Comparison of ENCODE assay signal across 12 mouse cellular contexts in genomic region chr12:84531906-84532829, GRCm38 (mm10). TPM values are rescaled to one million over a fixed set of nuclear protein-coding genes. Genes with fewer than 3 reads are reported as not detected.
DNase-seq lines count a peak whose midpoint lies in the region; ATAC-seq and TF ChIP-seq lines count a peak whose summit lies in the region.
"Had no signal": no experiment of that assay in that cellular context is flagged by ENCODE, and none has a peak within 500 bp of the region (broad histone marks: within the 10 kb centered on the region; RNA-seq: fewer than 3 reads in every experiment).

No protein-coding gene starts in this region.

- WGBS in hindbrain, embryonic 12.5 days: 34% methylated on average over 13 of the region's 13 CpGs
- 64% methylated on average over 13 of the region's 13 CpGs for WGBS in limb, embryonic 11.5 days

- H3K27me3 ChIP-seq in E14TG2a.4 (ENCODE audit: insufficient read depth, low read length): no peaks in the 10 kb centered on the region
- H3K27me3 ChIP-seq in hindbrain, embryonic 12.5 days: peaks cover 74% of the 10 kb centered on the region
- no peaks in the 10 kb centered on the region for H3K27me3 ChIP-seq in limb, embryonic 11.5 days (ENCODE audit: control insufficient read depth, insufficient read depth, low read length)
- H3K27me3 ChIP-seq: CH12.LX; kidney, embryonic 15.5 days had no signal

- no peak overlapping the region for H3K9ac ChIP-seq in hindbrain, embryonic 12.5 days
- no peak overlapping the region for H3K9ac ChIP-seq in limb, embryonic 11.5 days (ENCODE audit: low read length)
- H3K9ac ChIP-seq: kidney, embryonic 15.5 days had no signal

- no peak for TF ChIP-seq CTCF in E14TG2a.4 (conservative IDR thresholded peaks at IDR 0.05; ENCODE audit: low read length)

- H3K36me3 ChIP-seq in E14TG2a.4 (ENCODE audit: insufficient read depth, low read length): peaks cover 64% of the 10 kb centered on the region
- H3K36me3 ChIP-seq in hindbrain, embryonic 12.5 days: peaks cover 3% of the 10 kb centered on the region; the same call in 1 of the 2 replicates
- H3K36me3 ChIP-seq in limb, embryonic 11.5 days (ENCODE audit: control insufficient read depth, insufficient read depth, low read length): no peaks in the 10 kb centered on the region

- ATAC-seq in hindbrain, embryonic 12.5 days (ENCODE audit: low FRiP score): peak; percentile 91
- ATAC-seq in limb, embryonic 11.5 days (ENCODE audit: insufficient number of reproducible peaks, low FRiP score, low TSS enrichment, low read depth): no peak
- no peak for ATAC-seq in cerebellum, adult (ENCODE audit: insufficient number of reproducible peaks, low FRiP score, low TSS enrichment)

- no peak overlapping the region for H3K4me2 ChIP-seq in hindbrain, embryonic 12.5 days (replicated peaks)
- no peak overlapping the region for H3K4me2 ChIP-seq in limb, embryonic 11.5 days (ENCODE audit: low read depth, severe bottlenecking)
- H3K4me2 ChIP-seq: kidney, embryonic 15.5 days had no signal

- H3K27ac ChIP-seq in hindbrain, embryonic 12.5 days: peak overlapping the region; percentile 32
- H3K27ac ChIP-seq in limb, embryonic 11.5 days (replicated peaks; ENCODE audit: low read depth, low read length): 0 out of 2 replicates have a peak overlapping the region, but pooled peaks have one; percentile 22
- H3K27ac ChIP-seq: kidney, embryonic 15.5 days had no signal

- peak; percentile 42 for DNase-seq in embryo, embryonic 9.5 days (ENCODE audit: extremely low spot score)
- DNase-seq in limb, embryonic 11.5 days (ENCODE audit: low spot score): no peak
- DNase-seq in thymus, postnatal 0 days (ENCODE audit: low spot score): no peak
- no peak for DNase-seq in kidney, postnatal 10 days
- DNase-seq in testis, postnatal 14 days (ENCODE audit: low spot score): no peak
- DNase-seq: gastrocnemius, postnatal 36 days had no signal

- peak overlapping the region; percentile 39 for H3K4me3 ChIP-seq in E14TG2a.4 (replicated peaks; ENCODE audit: low read length)
- H3K4me3 ChIP-seq in hindbrain, embryonic 12.5 days: no peak overlapping the region
- H3K4me3 ChIP-seq in limb, embryonic 11.5 days (ENCODE audit: low read depth, low read length): no peak overlapping the region
- H3K4me3 ChIP-seq: kidney, embryonic 15.5 days had no signal

- H3K4me1 ChIP-seq in E14TG2a.4 (replicated peaks; ENCODE audit: low read depth, low read length): peaks cover 52% of the 10 kb centered on the region
- H3K4me1 ChIP-seq in hindbrain, embryonic 12.5 days: peaks cover 23% of the 10 kb centered on the region
- no peaks in the 10 kb centered on the region for H3K4me1 ChIP-seq in limb, embryonic 11.5 days (ENCODE audit: control insufficient read depth, insufficient read depth, low read length)
- H3K4me1 ChIP-seq: kidney, embryonic 15.5 days had no signal

- no peaks in the 10 kb centered on the region for H3K9me3 ChIP-seq in E14TG2a.4 (ENCODE audit: low read length)
- no peaks in the 10 kb centered on the region for H3K9me3 ChIP-seq in hindbrain, embryonic 12.5 days (replicated peaks)
- no peaks in the 10 kb centered on the region for H3K9me3 ChIP-seq in limb, embryonic 11.5 days (ENCODE audit: control insufficient read depth, low read length)
- H3K9me3 ChIP-seq: kidney, embryonic 15.5 days had no signal

RNA-seq across cellular contexts. Expression of gene Vsx2, which starts 37.4 kb away (rescaled TPM):
- 8.3 and 9.4 TPM in 2 replicates for polyA plus RNA-seq in hindbrain, embryonic 12.5 days (2016; fragmentation: Nextera tagmentation; extraction: Ambion mirVana)
- polyA plus RNA-seq in limb, embryonic 11.5 days (2014; fragmentation: Nextera tagmentation; extraction: Ambion mirVana): 0.33 and 0.48 TPM in 2 replicates
- polyA plus RNA-seq in thymus, postnatal 0 days (2015; fragmentation: Nextera tagmentation; extraction: Ambion mirVana): 0.27 and 0.35 TPM in 2 replicates
- polyA plus RNA-seq: kidney, embryonic 15.5 days; lung, embryonic 16.5 days had no signal
